Mouse (Mus musculus) liver, adult 2 months (tissue): ENCODE results near the gene Lrrc1. TPM values are rescaled to one million over a fixed set of nuclear protein-coding genes. Genes with fewer than 3 reads are reported as not detected.

Experiments used
- DNase-seq: peaks from one replicate; pipeline ENCODE4 v3.0.0-alpha.2; 2011; ENCODE audit warnings: low read depth, low spot score; ENCODE audit errors: extremely low read depth
- H3K27ac ChIP-seq: fragments of 200-500 bp; replicated peaks from 2 replicates; pipeline ENCODE4 v1.5.1; 2012; ENCODE audit warnings: low read depth, mild to moderate bottlenecking, control low read depth, inconsistent platforms, low read length; ENCODE audit not compliant: insufficient read depth
- H3K27me3 ChIP-seq: fragments of 200-500 bp; 2 replicates; pipeline ENCODE4 v1.6.1; 2012; ENCODE audit warnings: mild to moderate bottlenecking, moderate library complexity, low read length, inconsistent platforms; ENCODE audit not compliant: control insufficient read depth, insufficient read depth
- H3K36me3 ChIP-seq: fragments of 200-500 bp; 2 replicates; pipeline ENCODE4 v1.6.1; 2012; ENCODE audit warnings: low read length, inconsistent platforms; ENCODE audit not compliant: control insufficient read depth, insufficient read depth
- H3K4me1 ChIP-seq: fragments of 200-500 bp; 2 replicates; pipeline ENCODE4 v1.6.1; 2011; ENCODE audit warnings: low read length; ENCODE audit not compliant: control insufficient read depth, insufficient read depth
- H3K4me3 ChIP-seq: fragments of 200-500 bp; 2 replicates; pipeline ENCODE4 v1.5.1; 2011; ENCODE audit warnings: low read depth, mild to moderate bottlenecking, control low read depth, low read length, moderate library complexity; ENCODE audit not compliant: insufficient read depth
- H3K79me2 ChIP-seq: fragments of 200-500 bp; 2 replicates; pipeline ENCODE4 v1.6.1; 2012; ENCODE audit warnings: inconsistent platforms, mild to moderate bottlenecking, low read length, moderate library complexity; ENCODE audit not compliant: control insufficient read depth, insufficient read depth
- H3K9ac ChIP-seq: fragments of 200-500 bp; 2 replicates; pipeline ENCODE4 v1.6.1; 2012; ENCODE audit warnings: low read depth, mild to moderate bottlenecking, control low read depth, inconsistent platforms, low read length
- CTCF ChIP-seq: fragments of 200-500 bp; IDR thresholded peaks from 2 replicates; pipeline ENCODE4 v1.5.1; 2011; ENCODE audit warnings: low read depth, low read length, control low read depth
- POLR2A ChIP-seq: fragments of 200-500 bp; IDR thresholded peaks from 2 replicates; pipeline ENCODE4 v1.6.1; 2011; ENCODE audit warnings: low read length, control low read depth; ENCODE audit not compliant: insufficient read depth; ENCODE audit errors: extremely low read depth
- WGBS: fragments of 180-500 bp; shearing (Covaris S2); methylation state at CpG from one replicate; pipeline ENCODE4 v1.1.7; 2018; 5-methylcytosine and 5-hydroxymethylcytosine counted together
- polyA plus RNA-seq: library from polyadenylated mRNA; depleted of rRNA; stranded (reverse); fragments of >200 nt; gene quantifications from 2 replicates; pipeline ENCODE4 v1.2.3, GENCODE M21; 2012
- total RNA-seq: library from RNA; depleted of rRNA; stranded (reverse); fragments of >200 nt; gene quantifications from 2 replicates; pipeline ENCODE4 v1.2.3, GENCODE M21; 2014

The Lrrc1 gene
- total and polyA plus RNA-seq, 2 experiments = 0.40 to 1.4 TPM

- Histone ChIP-seq H3K79me2 (no peaks in the 10 kb centered on the region), H3K4me1 (no peaks in the 10 kb centered on the region), H3K4me3 (no peak overlapping the region), H3K27ac (no peak overlapping the region), H3K9ac (no peak overlapping the region), H3K36me3 (no peaks in the 10 kb centered on the region), H3K27me3 (no peaks in the 10 kb centered on the region)
- DNase-seq = no peak
- TF ChIP-seq CTCF (no peak), POLR2A (no peak)
- WGBS = 83% methylated on average over 4 of the region's 4 CpGs
These were observed 27.2 kb upstream of the Lrrc1 start for GRCm38 (mm10) chr9:77571851-77572250.

DNA sequence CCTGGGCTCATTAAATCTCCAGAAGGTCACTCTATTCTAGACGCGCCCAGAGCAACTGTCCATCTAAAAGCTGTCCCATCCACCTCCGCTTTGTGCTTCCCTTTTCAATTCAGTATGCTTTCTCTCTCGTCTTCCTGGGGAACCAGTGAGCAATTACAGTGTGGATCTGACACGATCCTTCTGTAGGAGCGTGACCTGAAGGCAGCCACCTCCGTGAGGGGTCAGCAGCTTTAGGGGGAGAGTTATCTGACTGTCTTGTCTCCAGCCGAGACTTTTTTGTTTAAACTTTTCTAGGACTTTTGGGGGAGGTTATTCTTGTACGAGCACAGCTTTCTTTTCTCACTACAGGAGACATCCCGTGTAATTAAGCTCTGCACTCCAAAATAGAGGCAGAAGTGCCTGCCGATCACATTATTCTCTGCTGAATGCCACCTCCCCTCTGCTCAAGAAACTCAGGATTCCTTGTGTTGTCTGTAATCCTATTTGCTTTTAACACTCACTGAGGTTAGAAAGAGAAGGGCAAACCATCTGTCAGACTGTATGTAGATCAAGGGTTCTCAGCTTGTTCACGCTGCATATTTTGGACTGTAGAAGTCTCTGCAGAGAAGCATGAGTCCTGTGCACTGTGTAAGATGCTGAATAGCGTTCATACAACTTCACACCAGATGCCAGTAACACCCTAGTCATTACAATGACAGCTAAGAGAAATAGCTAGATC lies 24.3 kb upstream of the Lrrc1 start:
- Histone ChIP-seq H3K27ac (no peak overlapping the region), H3K79me2 (no peaks in the 10 kb centered on the region), H3K36me3 (no peaks in the 10 kb centered on the region), H3K4me1 (no peaks in the 10 kb centered on the region), H3K9ac (no peak overlapping the region), H3K4me3 (no peak overlapping the region), H3K27me3 (no peaks in the 10 kb centered on the region)
- DNase-seq = no peak
- no peak for TF ChIP-seq POLR2A
- TF ChIP-seq CTCF = no peak
- WGBS = 69% methylated on average over 13 of the region's 13 CpGs

DNA sequence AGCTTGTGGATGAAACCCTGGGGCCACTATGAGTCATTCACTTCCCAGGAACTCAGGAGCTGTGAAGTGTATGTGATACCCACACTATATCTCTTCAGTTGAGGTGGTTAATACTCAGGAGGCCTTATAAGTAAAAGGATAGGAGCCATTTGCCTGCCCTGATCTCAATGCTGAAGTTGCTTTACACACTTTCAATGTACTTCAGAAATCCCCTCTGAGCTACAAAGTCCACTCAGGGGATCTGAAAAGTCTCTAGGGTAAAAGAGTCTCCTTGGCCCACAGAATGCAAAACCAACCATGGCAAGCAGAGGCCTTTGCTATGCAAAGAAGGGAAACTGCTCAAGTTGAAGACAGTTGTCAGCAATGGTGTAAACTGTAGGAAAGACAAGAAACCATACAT lies 17.2 kb upstream of the Lrrc1 start:
- no peaks in the 10 kb centered on the region for H3K4me1 ChIP-seq
- no peaks in the 10 kb centered on the region for H3K79me2 ChIP-seq
- no peaks in the 10 kb centered on the region for H3K36me3 ChIP-seq
- TF ChIP-seq POLR2A = no peak
- TF ChIP-seq CTCF = no peak
- no peaks in the 10 kb centered on the region for H3K27me3 ChIP-seq
- H3K4me3 ChIP-seq = no peak overlapping the region
- no peak for DNase-seq
- H3K9ac ChIP-seq = no peak overlapping the region
- H3K27ac ChIP-seq = no peak overlapping the region

DNA sequence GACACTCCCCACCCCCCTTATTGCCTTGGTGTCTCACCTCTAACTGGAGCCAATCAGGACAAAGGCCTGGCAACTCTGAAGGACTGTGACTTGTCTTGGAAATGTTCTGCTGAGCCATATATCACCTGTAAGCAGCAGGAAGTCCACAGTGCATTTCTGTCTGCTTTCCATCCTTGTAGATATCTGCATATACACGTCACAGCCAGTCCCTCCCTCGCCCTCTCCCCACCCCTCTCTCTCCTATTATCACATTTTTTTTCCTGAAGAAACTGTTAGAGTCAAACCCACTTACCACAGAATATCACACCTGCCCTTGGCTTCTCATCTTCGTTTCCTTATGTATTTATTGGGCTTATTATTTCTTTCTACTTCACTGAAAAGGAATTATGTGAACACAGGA lies 13.3 kb upstream of the Lrrc1 start:
- Histone ChIP-seq H3K9ac (no peak overlapping the region), H3K79me2 (no peaks in the 10 kb centered on the region), H3K36me3 (no peaks in the 10 kb centered on the region), H3K4me1 (no peaks in the 10 kb centered on the region), H3K4me3 (no peak overlapping the region), H3K27me3 (peaks cover 3% of the 10 kb centered on the region; the same call in 1 of the 2 replicates), H3K27ac (no peak overlapping the region)
- 73% methylated on average over 3 of the region's 3 CpGs for WGBS
- TF ChIP-seq POLR2A (no peak), CTCF (no peak)
- DNase-seq = no peak

- TF ChIP-seq CTCF (no peak), POLR2A (no peak)
- no peak overlapping the region for H3K9ac ChIP-seq
- H3K36me3 ChIP-seq = no peaks in the 10 kb centered on the region
- H3K4me1 ChIP-seq = no peaks in the 10 kb centered on the region
- H3K79me2 ChIP-seq = no peaks in the 10 kb centered on the region
- WGBS = 89% methylated on average over 4 of the region's 4 CpGs
- H3K27ac ChIP-seq = no peak overlapping the region
- peaks cover 3% of the 10 kb centered on the region; the same call in 1 of the 2 replicates for H3K27me3 ChIP-seq
- H3K4me3 ChIP-seq = no peak overlapping the region
- no peak for DNase-seq
These were observed 12.5 kb upstream of the Lrrc1 start for GRCm38 (mm10) chr9:77557181-77557580.

DNA sequence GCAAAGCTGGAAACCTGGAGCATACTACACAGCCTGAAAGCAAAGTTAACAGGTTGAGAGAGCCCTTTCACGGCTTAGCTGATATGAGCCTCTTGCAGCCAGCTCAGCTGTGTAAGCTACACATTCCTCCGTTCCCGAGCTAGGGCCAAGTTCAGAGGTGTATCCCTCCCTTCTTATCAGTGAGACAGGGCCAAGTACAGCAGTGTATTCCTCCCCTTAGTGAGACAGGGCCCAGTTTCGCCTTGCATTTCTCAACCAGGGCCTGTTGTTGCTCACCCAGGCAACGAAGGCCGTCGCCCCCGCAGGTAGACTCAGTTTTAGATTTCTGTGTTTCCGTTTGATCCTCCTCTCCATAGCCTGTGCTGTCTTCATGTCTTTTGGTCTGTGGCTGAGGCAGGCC lies 11.8 kb upstream of the Lrrc1 start:
- peaks cover 3% of the 10 kb centered on the region; the same call in 1 of the 2 replicates for H3K27me3 ChIP-seq
- DNase-seq = no peak
- no peaks in the 10 kb centered on the region for H3K4me1 ChIP-seq
- 82% methylated on average over 9 of the region's 9 CpGs for WGBS
- H3K27ac ChIP-seq = no peak overlapping the region
- no peaks in the 10 kb centered on the region for H3K36me3 ChIP-seq
- H3K4me3 ChIP-seq = no peak overlapping the region
- no peak overlapping the region for H3K9ac ChIP-seq
- H3K79me2 ChIP-seq = no peaks in the 10 kb centered on the region
- no peak for TF ChIP-seq CTCF
- TF ChIP-seq POLR2A = no peak
